Comparison of ENCODE assay signal across 9 mouse cellular contexts in genomic region chr3:88173375-88173774, GRCm38 (mm10). TPM values are rescaled to one million over a fixed set of nuclear protein-coding genes. Genes with fewer than 3 reads are reported as not detected.
DNase-seq lines count a peak whose midpoint lies in the region; ATAC-seq and TF ChIP-seq lines count a peak whose summit lies in the region.
"Had no signal": no experiment of that assay in that cellular context is flagged by ENCODE, and none has a peak within 500 bp of the region (broad histone marks: within the 10 kb centered on the region; RNA-seq: fewer than 3 reads in every experiment).

No protein-coding gene starts in this region.

- peaks cover 5% of the 10 kb centered on the region for H3K4me1 ChIP-seq in liver, adult 2 months (ENCODE audit: control insufficient read depth, insufficient read depth, low read length)
- H3K4me1 ChIP-seq in liver, embryonic 12.5 days: peaks cover 11% of the 10 kb centered on the region
- H3K4me1 ChIP-seq in bone marrow, adult 2 months (ENCODE audit: control insufficient read depth, insufficient read depth, low read length): peaks cover 2% of the 10 kb centered on the region; the same call in 1 of the 2 replicates
- H3K4me1 ChIP-seq in heart, embryonic 12.5 days (replicated peaks): peaks cover 17% of the 10 kb centered on the region
- H3K4me1 ChIP-seq in lung, adult 2 months (ENCODE audit: control insufficient read depth, insufficient read depth, low read length): peaks cover 6% of the 10 kb centered on the region

- WGBS in liver, adult 2 months: 54% methylated on average over 3 of the region's 3 CpGs
- 52% methylated on average over 3 of the region's 3 CpGs for WGBS in liver, embryonic 12.5 days (ENCODE audit: insufficient replicate concordance)
- WGBS in bone marrow, adult 2 months: 66% methylated on average over 3 of the region's 3 CpGs
- 59% methylated on average over 3 of the region's 3 CpGs for WGBS in heart, embryonic 12.5 days
- WGBS in lung, adult 2 months: 46% methylated on average over 3 of the region's 3 CpGs

- no peak for TF ChIP-seq POLR2A in liver, adult 2 months (IDR thresholded peaks at IDR 0.05; ENCODE audit: extremely low read depth, insufficient read depth, low read length)
- no peak for TF ChIP-seq POLR2A in bone marrow, adult 2 months (IDR thresholded peaks at IDR 0.05; ENCODE audit: borderline replicate concordance, control insufficient read depth, low read depth, low read length)
- TF ChIP-seq POLR2A in lung, adult 2 months (IDR thresholded peaks at IDR 0.05; ENCODE audit: borderline replicate concordance, extremely low read depth, low read depth, low read length): no peak

- H3K27me3 ChIP-seq in liver, adult 2 months (ENCODE audit: control insufficient read depth, insufficient read depth, low read length): no peaks in the 10 kb centered on the region
- no peaks in the 10 kb centered on the region for H3K27me3 ChIP-seq in liver, embryonic 12.5 days (replicated peaks)
- no peaks in the 10 kb centered on the region for H3K27me3 ChIP-seq in heart, embryonic 12.5 days (replicated peaks)
- H3K27me3 ChIP-seq: hindbrain, embryonic 15.5 days had no signal

- peak; percentile 87 for TF ChIP-seq CTCF in liver, adult 2 months (IDR thresholded peaks at IDR 0.05; ENCODE audit: low read depth, low read length)
- peak; percentile 80 for TF ChIP-seq CTCF in bone marrow, adult 2 months (IDR thresholded peaks at IDR 0.05; ENCODE audit: control insufficient read depth, insufficient read depth, low read length)
- peak; percentile 86 for TF ChIP-seq CTCF in lung, adult 2 months (IDR thresholded peaks at IDR 0.05; ENCODE audit: insufficient read depth, low read length)

- no peak overlapping the region for H3K9ac ChIP-seq in liver, adult 2 months (ENCODE audit: low read depth, low read length)
- no peak overlapping the region for H3K9ac ChIP-seq in liver, embryonic 12.5 days
- 0 out of 2 replicates have a peak overlapping the region, but pooled peaks have one; percentile 0 for H3K9ac ChIP-seq in heart, embryonic 12.5 days
- H3K9ac ChIP-seq: hindbrain, embryonic 15.5 days had no signal

- H3K9me3 ChIP-seq in liver, embryonic 12.5 days (replicated peaks): no peaks in the 10 kb centered on the region
- H3K9me3 ChIP-seq in heart, embryonic 12.5 days (replicated peaks): no peaks in the 10 kb centered on the region
- H3K9me3 ChIP-seq: hindbrain, embryonic 15.5 days had no signal

- H3K4me2 ChIP-seq in liver, embryonic 12.5 days: no peak overlapping the region
- H3K4me2 ChIP-seq in heart, embryonic 12.5 days: no peak overlapping the region
- H3K4me2 ChIP-seq: hindbrain, embryonic 15.5 days had no signal

- ATAC-seq in CD4-positive, CD25-positive, alpha-beta regulatory T cell, adult 4 months: no peak
- no peak for ATAC-seq in liver, embryonic 12.5 days
- ATAC-seq in heart, embryonic 12.5 days (ENCODE audit: insufficient number of reproducible peaks, low FRiP score): no peak

- H3K36me3 ChIP-seq in liver, adult 2 months (ENCODE audit: control insufficient read depth, insufficient read depth, low read length): peaks cover 11% of the 10 kb centered on the region; the same call in 1 of the 2 replicates
- H3K36me3 ChIP-seq in liver, embryonic 12.5 days: peaks cover 64% of the 10 kb centered on the region
- peaks cover 51% of the 10 kb centered on the region for H3K36me3 ChIP-seq in heart, embryonic 12.5 days

- DNase-seq in CD4-positive, CD25-positive, alpha-beta regulatory T cell, adult 2 months (ENCODE audit: low read depth, low spot score): peak; percentile 80
- DNase-seq in liver, adult 2 months (ENCODE audit: extremely low read depth, low read depth, low spot score): peak; percentile 48
- DNase-seq in lung, adult 2 months: peak; percentile 62
- DNase-seq in thymus, postnatal 14 days: peak; percentile 77

- H3K4me3 ChIP-seq in liver, adult 2 months (ENCODE audit: insufficient read depth, low read depth, low read length): no peak overlapping the region
- no peak overlapping the region for H3K4me3 ChIP-seq in liver, embryonic 12.5 days
- no peak overlapping the region for H3K4me3 ChIP-seq in bone marrow, adult 2 months (replicated peaks; ENCODE audit: control insufficient read depth, low read depth, low read length)
- no peak overlapping the region for H3K4me3 ChIP-seq in heart, embryonic 12.5 days
- no peak overlapping the region for H3K4me3 ChIP-seq in lung, adult 2 months (replicated peaks; ENCODE audit: extremely low read depth, low read depth, low read length)
- H3K4me3 ChIP-seq: hindbrain, embryonic 15.5 days had no signal

- H3K79me2 ChIP-seq in liver, adult 2 months (ENCODE audit: control insufficient read depth, insufficient read depth, low read length): no peaks in the 10 kb centered on the region

- no peak overlapping the region for H3K27ac ChIP-seq in liver, adult 2 months (replicated peaks; ENCODE audit: insufficient read depth, low read depth, low read length)
- H3K27ac ChIP-seq in liver, embryonic 12.5 days: no peak overlapping the region
- no peak overlapping the region for H3K27ac ChIP-seq in bone marrow, adult 2 months (ENCODE audit: control insufficient read depth, insufficient read depth, low read depth, low read length, poor library complexity)
- H3K27ac ChIP-seq in heart, embryonic 12.5 days (ENCODE audit: poor library complexity, severe bottlenecking): peak overlapping the region; percentile 29; the same call in 1 of the 2 replicates
- H3K27ac ChIP-seq: hindbrain, embryonic 15.5 days had no signal

RNA-seq across cellular contexts. Expression of gene Mef2d, which starts 31.2 kb away (rescaled TPM):
- polyA plus RNA-seq in CD4-positive, CD25-positive, alpha-beta regulatory T cell, adult 4 months (2017; shearing (Covaris generic)): 10 to 100 TPM; 30.9 to 36.1 TPM
- total RNA-seq in liver, adult 2 months (2014; rRNA removed): 3.7 and 6.2 TPM in 2 replicates
- 17.7 and 22.2 TPM in 2 replicates for polyA plus RNA-seq in liver, adult 2 months (2012; rRNA removed)
- 12.1 and 13.6 TPM in 2 replicates for polyA plus RNA-seq in liver, embryonic 12.5 days (2016; fragmentation: Nextera tagmentation; extraction: Ambion mirVana)
- polyA plus RNA-seq in bone marrow, adult 2 months (2011; ENCODE audit: insufficient read depth, insufficient read length, low replicate concordance, missing spikeins): 39.7 and 64.7 TPM in 2 replicates
- 53.5 and 56.6 TPM in 2 replicates for polyA plus RNA-seq in heart, embryonic 12.5 days (2016; fragmentation: Nextera tagmentation; extraction: Ambion mirVana)
- polyA plus RNA-seq in lung, adult 2 months (2012; rRNA removed): 87.0 and 94.3 TPM in 2 replicates
